Mouse (Mus musculus) forebrain, embryonic 15.5 days (tissue): ENCODE results near the gene Smc2. TPM values are rescaled to one million over a fixed set of nuclear protein-coding genes. Genes with fewer than 3 reads are reported as not detected.
A peak's percentile ranks its signal among the peaks of the same experiment; 100 is the strongest.
"Not testable (repeated sequence)": the region's sequence is repeated elsewhere in the genome, so short reads cannot be mapped to it uniquely, and the experiment has no call there.

Experiments
- ATAC-seq: fragments of 200-750 bp; cut with Nextera tagmentation; replicated peaks from 2 replicates; pipeline ENCODE4 v1.8.0; 2017; ENCODE audit warnings: mild to moderate bottlenecking, moderate TSS enrichment, moderate library complexity
- H3K27ac ChIP-seq: fragments of 300-500 bp; sonication (generic); replicated peaks from 2 replicates; pipeline ENCODE4 v1.5.1; 2015; ENCODE audit warnings: mild to moderate bottlenecking, inconsistent platforms
- H3K27me3 ChIP-seq: fragments of 300-500 bp; sonication (generic); 2 replicates; pipeline ENCODE4 v1.6.1; 2015; ENCODE audit warnings: inconsistent platforms
- H3K36me3 ChIP-seq: fragments of 300-500 bp; sonication (generic); 2 replicates; pipeline ENCODE4 v1.6.1; 2015; ENCODE audit warnings: mild to moderate bottlenecking, inconsistent platforms
- H3K4me1 ChIP-seq: fragments of 300-500 bp; sonication (generic); 2 replicates; pipeline ENCODE4 v1.6.1; 2015; ENCODE audit warnings: inconsistent platforms
- H3K4me2 ChIP-seq: fragments of 300-500 bp; sonication (generic); replicated peaks from 2 replicates; pipeline ENCODE4 v1.6.1; 2015; ENCODE audit warnings: mild to moderate bottlenecking, inconsistent platforms
- H3K4me3 ChIP-seq: fragments of 300-500 bp; sonication (generic); 2 replicates; pipeline ENCODE4 v1.5.1; 2015; ENCODE audit warnings: mild to moderate bottlenecking, inconsistent platforms
- H3K9ac ChIP-seq: fragments of 300-500 bp; sonication (generic); replicated peaks from 2 replicates; pipeline ENCODE4 v1.6.1; 2015; ENCODE audit warnings: mild to moderate bottlenecking, inconsistent platforms
- H3K9me3 ChIP-seq: fragments of 300-500 bp; sonication (generic); 2 replicates; pipeline ENCODE4 v1.6.1; 2016; ENCODE audit warnings: inconsistent platforms
- WGBS: fragments of 180-500 bp; shearing (Covaris S2); methylation state at CpG from one replicate; pipeline ENCODE4 v1.1.7; 2015; ENCODE audit warnings: mixed read lengths; 5-methylcytosine and 5-hydroxymethylcytosine counted together
- polyA plus RNA-seq: library from polyadenylated mRNA; unstranded; fragments of >200 nt; fragmentation: Nextera tagmentation; extraction: Ambion mirVana; gene quantifications from 2 replicates; pipeline ENCODE4 v1.2.1, GENCODE M21; 2015

Gene Smc2
- 114 and 115 TPM in 2 replicates for polyA plus RNA-seq

- Histone ChIP-seq H3K27me3 (no peaks in the 10 kb centered on the region), H3K4me2 (peak within 1 kb of the TSS; percentile 79), H3K9me3 (no peaks in the 10 kb centered on the region), H3K4me3 (peak within 1 kb of the TSS; percentile 79), H3K4me1 (peaks cover 10% of the 10 kb centered on the region), H3K9ac (peak within 1 kb of the TSS; percentile 71), H3K27ac (peak within 1 kb of the TSS; percentile 88), H3K36me3 (peaks cover 13% of the 10 kb centered on the region; the same call in 1 of the 2 replicates)
- ATAC-seq: peak; percentile 99
- WGBS: under 1% methylated on average over 53 of the region's 53 CpGs
Measured at GRCm38 (mm10) chr4:52438886-52439664, at the start of gene Smc2. Smc2 (plus strand) TSS chr4:52439243.

GRCm38 (mm10) chr4:52411587-52411986, 27.5 kb upstream of the Smc2 start:
- Histone ChIP-seq H3K4me2 (no peak overlapping the region), H3K9me3 (no peaks in the 10 kb centered on the region), H3K9ac (no peak overlapping the region), H3K27me3 (no peaks in the 10 kb centered on the region), H3K27ac (no peak overlapping the region), H3K4me1 (no peaks in the 10 kb centered on the region), H3K4me3 (no peak overlapping the region), H3K36me3 (no peaks in the 10 kb centered on the region)
- WGBS: 90% methylated on average over 2 of the region's 2 CpGs
- ATAC-seq: no peak

GRCm38 (mm10) chr4:52423653-52424052, 15.4 kb upstream of the Smc2 start:
- H3K27me3 ChIP-seq: no peaks in the 10 kb centered on the region
- no peaks in the 10 kb centered on the region for H3K36me3 ChIP-seq
- no peaks in the 10 kb centered on the region for H3K4me1 ChIP-seq
- H3K9me3 ChIP-seq: no peaks in the 10 kb centered on the region
- no peak overlapping the region for H3K4me2 ChIP-seq
- WGBS: 69% methylated on average over 4 of the region's 4 CpGs
- ATAC-seq: no peak
- H3K27ac ChIP-seq: no peak overlapping the region
- no peak overlapping the region for H3K9ac ChIP-seq
- H3K4me3 ChIP-seq: no peak overlapping the region

GRCm38 (mm10) chr4:52429310-52430198, 9.5 kb upstream of the Smc2 start:
- H3K27me3 ChIP-seq: no peaks in the 10 kb centered on the region
- no peaks in the 10 kb centered on the region for H3K36me3 ChIP-seq
- H3K4me1 ChIP-seq: no peaks in the 10 kb centered on the region
- no peak overlapping the region for H3K9ac ChIP-seq
- 49% methylated on average over 7 of the region's 7 CpGs for WGBS
- no peak overlapping the region for H3K4me3 ChIP-seq
- no peak overlapping the region for H3K27ac ChIP-seq
- H3K9me3 ChIP-seq: no peaks in the 10 kb centered on the region
- no peak overlapping the region for H3K4me2 ChIP-seq
- ATAC-seq: no peak

DNA sequence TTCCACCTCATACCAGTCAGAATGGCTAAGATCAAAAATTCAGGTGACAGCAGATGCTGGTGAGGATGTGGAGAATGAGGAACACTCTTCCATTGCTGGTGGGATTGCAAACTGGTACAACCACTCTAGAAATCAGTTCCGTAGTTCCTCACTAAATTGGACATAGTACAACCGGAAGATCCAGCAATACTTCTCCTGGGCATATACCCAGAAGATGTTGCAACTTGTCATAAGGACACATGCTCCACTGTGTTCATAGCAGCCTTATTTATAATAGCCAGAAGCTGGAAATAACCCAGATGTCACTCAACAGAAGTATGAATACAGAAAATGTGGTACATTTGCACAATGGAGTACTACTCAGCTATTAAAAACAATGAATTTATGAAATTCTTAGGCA, 3.5 kb upstream of the Smc2 start:
- not testable (repeated sequence) for H3K9ac ChIP-seq, H3K4me2 ChIP-seq, H3K4me1 ChIP-seq, H3K4me3 ChIP-seq, H3K9me3 ChIP-seq, H3K27me3 ChIP-seq, H3K27ac ChIP-seq, H3K36me3 ChIP-seq, ATAC-seq
- WGBS: 99% methylated on average over 2 of the region's 2 CpGs

- Histone ChIP-seq H3K27me3 (no peaks in the 10 kb centered on the region), H3K27ac (peak overlapping the region; percentile 88), H3K9me3 (no peaks in the 10 kb centered on the region), H3K4me1 (peaks cover 10% of the 10 kb centered on the region), H3K4me2 (peak overlapping the region; percentile 79), H3K4me3 (peak overlapping the region; percentile 79), H3K36me3 (peaks cover 13% of the 10 kb centered on the region; the same call in 1 of the 2 replicates), H3K9ac (peak overlapping the region; percentile 71)
- under 1% methylated on average over 20 of the region's 20 CpGs for WGBS
- no peak; the same call in 1 of the 2 replicates for ATAC-seq
Measured at GRCm38 (mm10) chr4:52438371-52438885, 615 bp upstream of the Smc2 start.

DNA sequence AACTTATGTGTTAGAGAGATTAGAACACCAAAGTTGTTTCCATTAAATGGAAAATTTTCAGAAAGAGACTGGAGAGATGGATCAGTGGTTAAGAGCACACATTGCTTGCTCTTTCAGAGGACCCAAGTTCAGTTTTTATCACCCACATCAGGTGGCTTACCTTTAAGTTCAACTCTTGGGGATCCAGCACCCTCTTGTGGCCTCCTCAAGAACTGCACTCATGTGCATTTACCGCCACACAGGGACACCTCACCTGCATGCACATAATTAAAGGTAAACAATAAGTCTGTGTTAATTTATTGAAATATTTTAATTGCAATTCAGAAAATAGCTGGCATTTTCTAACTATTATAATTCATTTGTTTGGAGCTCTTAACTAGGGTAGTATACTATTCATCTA, 20.7 kb downstream of the Smc2 start:
- Histone ChIP-seq H3K9me3 (no peaks in the 10 kb centered on the region), H3K27ac (no peak overlapping the region), H3K27me3 (no peaks in the 10 kb centered on the region), H3K4me3 (no peak overlapping the region), H3K9ac (no peak overlapping the region), H3K4me2 (no peak overlapping the region), H3K4me1 (no peaks in the 10 kb centered on the region), H3K36me3 (peaks cover 25% of the 10 kb centered on the region)
- no peak for ATAC-seq
- WGBS: 91% methylated on average over 1 of the region's 1 CpGs

GRCm38 (mm10) chr4:52461321-52461720, 22.3 kb downstream of the Smc2 start:
- H3K27ac ChIP-seq: no peak overlapping the region
- no peak overlapping the region for H3K4me2 ChIP-seq
- H3K4me1 ChIP-seq: no peaks in the 10 kb centered on the region
- no peak overlapping the region for H3K9ac ChIP-seq
- no peak for ATAC-seq
- no peaks in the 10 kb centered on the region for H3K27me3 ChIP-seq
- H3K36me3 ChIP-seq: peaks cover 24% of the 10 kb centered on the region
- H3K4me3 ChIP-seq: no peak overlapping the region
- no peaks in the 10 kb centered on the region for H3K9me3 ChIP-seq
- WGBS: 93% methylated on average over 5 of the region's 5 CpGs

GRCm38 (mm10) chr4:52473431-52473830, 34.4 kb downstream of the Smc2 start:
- H3K4me1 ChIP-seq: no peaks in the 10 kb centered on the region
- no peak overlapping the region for H3K4me2 ChIP-seq
- ATAC-seq: no peak
- no peak overlapping the region for H3K4me3 ChIP-seq
- H3K27ac ChIP-seq: no peak overlapping the region
- H3K27me3 ChIP-seq: no peaks in the 10 kb centered on the region
- no peaks in the 10 kb centered on the region for H3K9me3 ChIP-seq
- 91% methylated on average over 3 of the region's 3 CpGs for WGBS
- peaks cover 14% of the 10 kb centered on the region for H3K36me3 ChIP-seq
- no peak overlapping the region for H3K9ac ChIP-seq

DNA sequence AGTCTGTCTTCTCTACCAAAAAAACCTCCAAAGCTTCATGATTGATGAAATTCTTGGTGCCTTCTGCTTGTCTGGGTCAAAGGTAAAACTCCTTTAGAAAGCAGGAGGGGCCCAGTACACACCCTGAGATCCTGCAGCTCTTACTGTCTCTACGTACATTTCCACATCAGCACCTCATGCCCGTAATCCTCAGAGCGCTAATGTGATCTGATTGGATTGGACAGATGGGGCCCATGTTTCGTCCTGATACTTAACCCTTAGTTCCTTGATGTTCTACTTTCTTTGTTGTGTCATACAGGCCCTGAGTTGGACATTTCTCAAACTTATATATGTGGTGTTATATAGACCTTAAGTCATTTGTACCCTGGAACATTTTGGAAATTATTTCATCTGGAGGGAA, 48.4 kb downstream of the Smc2 start:
- ATAC-seq: no peak
- Histone ChIP-seq H3K27me3 (no peaks in the 10 kb centered on the region), H3K4me1 (no peaks in the 10 kb centered on the region), H3K27ac (no peak overlapping the region), H3K4me3 (no peak overlapping the region), H3K9me3 (no peaks in the 10 kb centered on the region), H3K4me2 (no peak overlapping the region), H3K36me3 (peaks cover 5% of the 10 kb centered on the region; the same call in 1 of the 2 replicates), H3K9ac (no peak overlapping the region)
- WGBS: 93% methylated on average over 4 of the region's 4 CpGs

DNA sequence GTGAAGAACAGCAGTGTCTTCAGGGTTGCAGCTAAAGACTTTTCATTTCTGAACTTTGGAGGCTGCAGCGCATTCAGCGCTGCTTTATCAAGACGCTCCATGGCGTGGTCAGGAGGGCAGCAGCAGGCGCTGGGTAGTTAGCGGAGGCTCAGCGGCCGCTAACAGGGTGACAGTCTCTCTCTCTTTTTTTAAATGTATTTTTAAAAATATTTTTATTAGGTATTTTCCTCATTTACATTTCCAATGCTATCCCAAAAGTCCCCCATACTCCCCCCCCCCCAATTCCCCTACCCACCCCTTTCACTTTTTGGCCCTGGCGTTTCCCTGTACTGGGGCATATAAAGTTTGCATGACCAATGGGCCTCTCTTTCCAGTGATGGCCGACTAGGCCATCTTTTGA, 58.1 kb downstream of the Smc2 start, which contains the start of gene Vma21-ps:
TSS of gene Vma21-ps (minus strand) at position 101 of the 400 bp plus-strand sequence.
- not testable (repeated sequence) for H3K36me3 ChIP-seq, H3K4me3 ChIP-seq, H3K27ac ChIP-seq, H3K9me3 ChIP-seq, H3K4me1 ChIP-seq, H3K9ac ChIP-seq, H3K4me2 ChIP-seq, ATAC-seq, H3K27me3 ChIP-seq
- WGBS: 97% methylated on average over 10 of the region's 10 CpGs

DNA sequence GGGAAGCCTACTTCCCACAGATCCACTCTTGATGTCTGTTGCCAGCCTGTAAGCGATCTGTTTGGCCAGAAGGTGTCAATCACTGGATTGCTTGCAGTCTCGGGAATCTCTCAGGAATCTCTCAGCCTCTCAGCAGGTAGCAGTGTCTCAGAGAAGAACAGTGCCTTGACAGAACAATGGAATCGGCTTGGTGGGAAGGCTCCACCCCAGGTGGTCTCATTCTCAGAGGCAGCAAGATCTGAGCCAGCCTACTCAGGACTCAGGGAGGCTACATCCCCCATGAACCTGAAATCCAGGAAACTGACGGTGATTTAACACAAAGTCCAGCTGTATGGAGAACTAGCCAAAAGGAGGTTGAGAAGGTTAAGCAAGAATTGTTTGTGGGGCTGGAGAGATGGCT, 78.5 kb downstream of the Smc2 start:
- no peak for ATAC-seq
- Histone ChIP-seq H3K4me1 (no peaks in the 10 kb centered on the region), H3K27ac (no peak overlapping the region), H3K9ac (no peak overlapping the region), H3K27me3 (no peaks in the 10 kb centered on the region), H3K4me3 (no peak overlapping the region), H3K4me2 (no peak overlapping the region), H3K9me3 (no peaks in the 10 kb centered on the region), H3K36me3 (no peaks in the 10 kb centered on the region)
- WGBS: 13% methylated on average over 4 of the region's 4 CpGs
